Mouse (Mus musculus): ENCODE measurements around the gene Strip2.

Gene Strip2

DNA sequence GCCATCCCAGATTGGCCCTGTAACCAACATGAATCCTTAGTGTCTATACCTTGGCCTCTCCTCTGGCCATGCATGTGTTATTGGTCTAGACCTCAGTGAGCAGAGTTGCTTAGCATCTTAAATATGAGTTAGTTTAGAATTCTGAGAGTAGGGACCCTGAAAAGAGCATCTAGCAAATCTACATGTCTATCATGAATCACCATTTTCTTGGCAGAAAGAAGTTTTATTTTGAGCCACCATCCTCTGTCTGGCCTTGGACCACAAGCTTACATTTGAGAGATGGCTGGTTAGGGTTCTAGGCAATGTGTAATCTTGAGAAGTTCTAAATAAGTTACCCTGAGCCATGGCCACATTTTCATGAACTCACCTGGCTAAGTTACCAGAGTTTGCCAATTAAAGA lies 13.3 kb downstream of the Strip2 start:
- in situ Hi-C loops (cut with MseI, MboI), result no loop called here

DNA sequence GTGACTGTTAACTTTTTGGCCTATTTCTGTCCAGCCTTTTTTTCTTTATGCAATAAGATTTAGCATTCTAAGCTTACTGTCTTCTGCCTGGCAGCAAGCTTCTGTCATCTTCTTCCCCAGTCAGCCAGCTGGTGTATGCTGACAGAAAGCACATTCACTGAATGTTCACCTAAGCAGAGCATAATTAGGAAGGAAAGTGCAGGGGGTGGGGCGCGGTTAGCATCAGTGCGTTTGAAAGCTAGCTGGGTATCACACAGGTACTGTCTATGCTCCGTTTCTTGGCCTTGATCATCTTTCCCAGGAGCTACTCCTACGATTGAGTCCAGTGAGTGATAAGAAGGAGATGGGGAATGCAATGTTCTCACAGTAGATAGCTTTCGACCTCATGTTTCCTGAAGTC lies 13.9 kb downstream of the Strip2 start:
- in situ Hi-C loops (cut with MseI, MboI), result no loop called here

DNA sequence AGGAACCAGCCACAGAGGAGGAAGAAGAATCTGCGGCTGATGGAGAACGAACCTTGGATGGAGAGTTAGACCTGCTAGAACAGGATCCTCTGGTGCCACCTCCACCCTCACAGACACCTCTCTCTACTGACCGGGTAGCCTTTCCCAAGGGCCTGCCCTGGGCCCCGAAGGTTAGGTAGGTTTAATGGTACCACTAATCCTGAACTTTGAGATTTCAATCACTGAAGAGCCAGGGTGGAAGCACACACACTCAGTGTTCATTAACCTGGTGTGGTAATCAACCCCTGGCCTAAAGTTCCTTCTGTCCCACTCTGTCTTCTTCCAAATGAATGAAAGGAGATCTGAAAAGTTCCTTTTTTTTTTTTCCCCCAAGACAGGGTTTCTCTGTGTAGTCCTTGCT lies 14.4 kb downstream of the Strip2 start:
- in situ Hi-C loops (cut with MseI, MboI), result no loop called here

DNA sequence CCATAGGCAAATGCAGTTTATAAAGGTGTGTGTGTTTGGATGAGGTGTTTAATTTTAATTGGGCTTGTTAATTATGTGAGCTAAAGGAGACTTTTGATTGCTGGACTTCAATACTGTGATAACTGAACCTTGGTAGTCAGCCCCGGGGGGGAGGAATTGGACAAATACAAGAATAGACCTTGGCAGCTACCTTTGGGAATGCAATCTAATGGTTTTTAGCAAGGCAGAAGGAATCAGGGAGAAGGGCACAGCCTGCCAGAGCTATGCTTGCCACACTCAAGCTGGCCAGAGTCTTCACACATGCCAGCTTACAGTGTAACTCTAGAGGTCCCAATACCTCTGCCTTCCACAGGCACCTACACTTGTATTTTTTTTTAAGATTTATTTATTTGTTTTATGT lies 18.9 kb downstream of the Strip2 start:
- in situ Hi-C loops (cut with MseI, MboI), result no loop called here

DNA sequence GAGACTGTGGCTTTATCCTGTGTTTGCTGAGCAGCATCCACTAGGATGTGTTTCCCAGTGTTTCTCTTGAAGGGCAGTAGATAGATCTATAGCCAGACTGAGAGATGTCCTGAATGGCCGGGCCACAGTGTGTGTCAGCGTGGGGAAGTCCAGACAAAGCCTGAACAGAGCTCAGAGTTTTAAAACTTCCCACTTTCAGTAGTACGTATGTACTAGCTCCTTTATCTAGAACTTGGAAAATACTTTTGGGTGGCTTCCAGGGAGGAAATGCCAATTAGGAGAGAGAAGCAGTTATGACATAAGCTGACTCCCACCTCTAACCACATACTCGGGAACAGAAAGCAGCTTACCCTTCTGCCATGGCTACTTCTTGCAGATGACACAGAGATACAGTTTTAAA lies 23.6 kb downstream of the Strip2 start:
- in situ Hi-C loops (cut with MseI, MboI), result no loop called here

DNA sequence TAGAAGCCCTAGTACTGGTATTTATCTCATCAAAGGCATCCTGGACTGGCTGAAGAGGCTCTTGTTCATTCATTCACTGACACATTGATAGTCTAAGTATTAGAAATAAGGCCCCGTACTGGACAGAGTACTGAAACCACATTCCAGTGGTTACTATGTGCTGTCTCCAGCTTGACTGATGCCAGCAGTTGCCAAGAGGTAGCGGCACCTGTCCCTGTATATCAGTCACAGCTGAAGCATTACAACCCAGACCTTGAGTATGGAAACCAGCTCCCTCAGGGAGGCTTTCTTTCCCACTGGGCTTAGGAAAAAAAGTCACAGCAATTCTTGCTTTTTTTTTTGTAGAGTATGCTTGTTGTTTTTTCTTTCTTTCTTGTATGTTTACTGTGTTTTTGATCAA lies 24.2 kb downstream of the Strip2 start:
- in situ Hi-C loops (cut with MseI, MboI), result no loop called here

DNA sequence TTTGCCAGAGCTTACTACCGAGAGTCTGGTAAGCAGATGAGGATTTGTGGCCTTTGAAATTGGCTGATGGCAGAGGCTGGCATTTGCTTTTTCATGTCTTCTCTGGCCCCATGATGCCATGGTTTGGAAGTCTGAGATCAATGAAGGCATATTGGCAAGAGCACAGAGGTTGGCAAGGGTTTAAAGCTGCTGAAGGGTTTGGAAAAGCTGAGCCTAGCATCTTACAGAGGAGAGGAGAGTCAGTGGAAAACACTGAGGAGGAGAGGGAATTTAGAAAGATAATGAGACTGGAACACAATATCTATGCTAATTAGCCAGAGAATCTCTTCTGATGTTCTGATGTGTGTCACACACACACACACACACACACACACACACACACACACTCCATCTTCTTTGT lies 27.7 kb downstream of the Strip2 start:
- in situ Hi-C loops (cut with MseI, MboI), result no loop called here

DNA sequence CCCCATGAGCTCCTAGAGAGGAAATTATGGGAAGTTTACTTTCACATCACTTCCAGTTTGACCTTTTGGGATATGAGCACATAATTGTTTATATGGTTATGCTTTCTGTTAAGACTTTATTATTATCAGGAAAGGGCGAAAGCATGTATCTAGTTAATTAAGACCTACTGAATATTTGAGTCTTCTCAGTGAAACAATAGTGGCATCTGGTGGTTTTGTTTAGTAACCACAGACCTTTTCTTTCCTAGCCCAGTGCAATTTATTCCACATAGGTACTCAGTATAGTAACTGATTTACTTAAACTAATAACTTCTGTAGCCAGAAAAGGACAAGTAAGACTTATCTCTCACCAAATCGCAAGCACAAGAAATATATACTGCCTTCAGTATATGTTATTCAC lies 29.8 kb downstream of the Strip2 start:
- in situ Hi-C loops (cut with MseI, MboI), result no loop called here

DNA sequence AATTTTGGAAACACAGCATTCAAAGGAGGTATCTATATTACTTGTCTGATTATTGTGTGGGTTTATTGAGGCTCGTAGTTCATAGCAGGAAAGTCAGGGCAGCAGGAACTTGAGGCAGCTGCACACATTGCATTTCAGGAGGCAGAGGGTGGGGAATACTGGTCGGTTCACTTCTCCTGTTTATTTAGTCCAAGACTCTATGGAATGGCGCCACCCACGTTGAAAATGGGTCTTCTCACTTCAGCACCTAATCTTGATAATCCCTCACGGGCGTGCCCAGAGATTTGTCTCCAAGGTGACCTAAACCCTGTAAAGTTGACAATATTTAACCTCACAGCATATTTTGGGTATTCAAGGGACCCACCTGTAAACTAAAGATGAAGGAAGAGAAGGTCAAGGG lies 31.0 kb downstream of the Strip2 start:
- in situ Hi-C loops (cut with MseI, MboI), result no loop called here

DNA sequence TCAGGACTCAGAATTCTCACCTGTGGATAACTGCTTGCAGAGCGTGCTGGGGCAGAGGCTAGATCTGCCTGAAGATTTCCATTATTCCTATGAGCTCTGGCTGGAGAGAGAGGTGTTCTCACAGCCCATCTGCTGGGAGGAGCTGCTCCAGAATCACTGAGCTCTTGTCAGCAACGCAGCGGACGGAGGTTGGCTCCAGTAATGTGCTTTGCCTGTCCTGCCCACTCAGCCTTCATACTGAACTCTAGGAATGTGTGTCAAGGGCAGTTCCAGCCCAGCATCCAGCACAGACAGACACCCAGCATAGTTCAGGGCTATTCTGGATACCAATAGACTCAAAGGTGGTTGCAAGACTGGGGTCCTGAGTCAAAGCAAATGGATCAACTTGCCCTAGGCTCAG lies 39.9 kb downstream of the Strip2 start:
- in situ Hi-C loops (cut with MseI, MboI), result no loop called here

DNA sequence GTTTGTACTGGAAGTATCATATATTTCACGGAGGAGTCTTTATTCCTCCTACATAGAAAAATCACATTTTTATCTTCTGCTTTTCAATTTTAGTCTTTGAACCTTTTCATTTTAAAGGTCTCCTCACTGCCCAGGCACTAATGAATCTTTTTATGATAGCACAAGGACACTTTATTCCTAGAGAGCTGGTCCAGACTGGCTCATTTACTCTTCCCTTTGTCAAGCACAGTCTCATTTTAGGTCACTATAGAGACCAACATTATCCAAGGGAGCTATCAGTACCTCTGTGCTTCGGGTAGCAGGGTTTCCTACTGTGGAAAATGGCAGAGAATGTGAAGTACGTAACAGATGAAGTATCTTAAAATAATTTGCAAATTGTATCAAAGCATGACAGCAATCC lies 41.9 kb downstream of the Strip2 start:
- in situ Hi-C loops (cut with MseI, MboI), result no loop called here

DNA sequence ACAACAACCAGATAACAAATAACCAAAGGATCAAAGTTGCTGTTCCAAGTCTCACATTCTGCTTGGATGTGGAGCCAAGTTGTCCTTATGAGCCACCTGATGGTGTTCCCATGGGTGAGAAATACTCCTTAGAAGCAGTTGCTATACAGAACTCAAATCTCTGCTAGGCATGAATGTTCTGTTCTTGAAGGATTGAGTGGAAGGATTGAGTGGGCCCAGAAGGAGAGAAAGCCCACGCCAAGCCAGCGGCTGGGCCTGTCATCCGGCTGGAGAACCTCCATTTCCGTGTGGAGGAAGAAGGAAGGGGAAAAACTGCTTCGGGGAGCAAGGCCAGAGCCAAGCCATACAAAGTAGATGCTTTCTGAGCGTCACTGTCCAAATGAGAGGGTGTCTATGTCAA lies 44.3 kb downstream of the Strip2 start:
- in situ Hi-C loops (cut with MseI, MboI), result no loop called here

DNA sequence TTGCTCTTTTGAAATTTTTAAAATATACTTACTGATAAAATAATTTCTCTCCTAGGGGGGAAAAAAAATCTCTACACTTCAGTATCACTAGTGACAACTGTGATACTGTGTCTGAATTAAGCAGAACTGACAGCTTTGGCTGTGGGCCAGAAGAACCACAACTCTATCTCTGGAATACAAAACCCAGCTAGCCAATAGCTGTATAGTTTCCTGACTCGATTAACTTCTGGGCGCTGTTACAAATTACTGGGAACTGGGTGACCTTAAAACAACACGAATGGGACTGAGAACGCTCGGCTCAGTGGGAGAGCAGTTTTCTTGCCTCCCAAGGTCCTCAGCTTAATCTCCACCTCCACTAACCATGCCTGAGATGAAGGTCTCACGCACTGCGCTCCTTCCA lies 51.1 kb downstream of the Strip2 start:
- in situ Hi-C loops (cut with MseI, MboI), result no loop called here

DNA sequence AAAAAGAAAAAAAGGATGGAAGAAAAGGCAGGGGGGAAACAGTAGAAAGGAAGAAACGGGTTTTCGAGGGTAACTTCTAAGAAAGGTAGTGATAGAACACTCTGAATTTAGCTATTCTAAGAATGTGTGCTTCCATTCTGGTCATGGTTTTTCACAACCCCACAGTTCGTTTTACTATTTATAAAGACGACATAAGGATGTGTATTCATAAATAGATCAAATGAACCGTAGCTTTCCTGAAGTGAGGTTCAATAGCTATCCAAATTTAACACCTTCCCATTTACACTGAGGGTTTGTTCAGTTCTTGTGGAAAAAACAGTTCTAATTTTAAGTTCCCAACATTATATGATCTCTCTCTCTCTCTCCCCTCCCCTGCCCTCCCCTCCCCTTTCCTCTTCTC lies 56.5 kb downstream of the Strip2 start:
- in situ Hi-C loops (cut with MseI, MboI), result no loop called here

DNA sequence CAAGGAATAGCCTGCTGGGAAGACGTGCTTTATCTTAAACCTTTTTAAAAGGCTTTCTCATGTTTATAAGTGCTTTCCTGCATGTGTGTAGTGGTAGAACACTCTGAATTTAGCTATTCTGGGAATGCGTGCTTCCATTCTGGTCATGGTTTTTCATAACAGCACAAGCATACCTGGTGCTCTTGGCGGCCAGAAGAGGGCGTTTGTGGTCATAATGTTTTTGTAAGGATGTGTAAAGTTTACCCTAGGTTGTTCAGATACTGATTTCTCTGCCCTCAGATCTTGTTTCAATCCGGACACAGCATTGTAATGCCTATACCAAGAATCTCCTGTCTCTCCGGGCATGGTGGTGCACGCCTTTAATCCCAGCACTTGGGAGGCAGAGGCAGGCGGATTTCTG lies 58.0 kb downstream of the Strip2 start:
- in situ Hi-C loops (cut with MseI, MboI), result no loop called here

DNA sequence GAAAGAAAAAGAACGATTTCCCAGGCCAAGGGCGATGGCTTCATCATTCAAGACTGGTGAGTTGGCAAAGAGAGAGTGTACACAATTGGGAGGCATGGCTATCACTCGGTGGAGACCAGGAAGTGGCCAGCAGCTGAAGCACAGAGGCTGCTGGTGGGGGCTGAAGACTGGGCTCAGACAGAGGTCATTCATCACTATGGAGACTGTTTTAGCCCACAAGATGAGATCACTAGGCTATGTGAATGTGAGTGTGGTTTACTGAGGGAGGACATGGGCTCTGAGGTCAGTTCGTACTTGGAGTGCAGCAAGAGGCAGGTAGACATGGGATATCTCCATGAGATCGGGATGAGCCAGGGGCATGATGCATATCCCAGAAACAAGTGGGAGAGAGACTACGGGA lies 63.6 kb downstream of the Strip2 start:
- in situ Hi-C loops (cut with MseI, MboI), result no loop called here

DNA sequence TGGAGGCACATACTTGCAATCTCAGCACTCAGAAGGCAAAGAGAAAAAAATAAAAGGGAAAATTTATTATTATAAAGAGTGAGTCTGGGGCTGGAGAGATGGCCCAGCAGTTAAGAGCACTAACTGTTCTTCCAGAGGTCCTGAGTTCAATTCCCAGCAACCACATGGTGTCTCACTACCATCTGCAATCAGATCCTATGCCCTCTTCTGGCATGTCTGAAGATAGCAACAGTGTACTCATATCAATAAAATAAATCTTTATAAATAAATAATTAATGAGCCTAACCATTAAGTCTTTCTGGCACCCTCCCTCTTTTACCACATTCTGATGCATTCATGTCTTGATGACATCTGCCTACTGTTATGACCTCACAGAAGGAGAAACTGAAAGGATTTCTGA lies 65.0 kb downstream of the Strip2 start:
- in situ Hi-C loops (cut with MseI, MboI), result no loop called here

DNA sequence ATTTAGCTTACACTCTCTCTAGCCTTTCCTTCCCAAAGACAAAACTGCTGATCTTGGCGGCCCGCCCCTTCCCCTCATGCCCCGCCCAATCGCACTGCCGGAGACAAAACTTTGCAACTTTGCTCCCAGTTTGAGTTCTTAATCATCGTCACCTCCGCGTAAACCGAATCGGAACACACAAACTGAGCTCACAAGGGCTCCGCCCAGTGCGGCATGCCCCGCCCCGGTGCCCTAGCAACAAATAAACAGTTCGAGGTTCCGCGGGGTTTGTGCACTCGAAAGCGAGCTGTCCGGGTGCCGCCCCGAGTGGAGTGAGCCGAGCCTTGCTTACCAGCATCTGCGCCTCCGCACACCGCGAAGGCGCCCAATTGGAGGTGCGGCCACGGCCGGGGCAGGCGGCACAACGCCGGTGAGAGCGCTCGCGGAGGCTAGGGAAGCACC lies 68.3 kb downstream of the Strip2 start:
- in situ Hi-C loops (cut with MseI, MboI), result no loop called here

DNA sequence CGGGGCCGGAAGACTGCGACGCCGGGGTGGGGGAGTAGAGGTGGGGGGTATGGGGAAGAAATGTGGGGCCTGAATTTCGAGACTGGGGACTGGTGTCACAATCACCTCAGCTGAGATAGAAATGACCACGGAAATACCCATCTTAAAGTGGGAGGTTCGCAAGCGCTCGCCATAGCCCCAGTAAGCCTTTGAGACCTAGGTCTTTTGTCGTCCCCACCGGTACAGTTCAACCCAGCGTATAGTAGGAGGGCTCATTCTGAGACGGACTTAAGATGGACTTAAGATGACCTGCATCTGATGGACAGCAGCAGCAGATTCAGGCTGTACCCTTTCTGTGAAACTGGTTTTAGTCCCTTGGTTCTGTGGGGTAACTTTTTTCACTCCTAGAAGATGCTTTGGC lies 68.7 kb downstream of the Strip2 start:
- in situ Hi-C loops (cut with MseI, MboI), result no loop called here

DNA sequence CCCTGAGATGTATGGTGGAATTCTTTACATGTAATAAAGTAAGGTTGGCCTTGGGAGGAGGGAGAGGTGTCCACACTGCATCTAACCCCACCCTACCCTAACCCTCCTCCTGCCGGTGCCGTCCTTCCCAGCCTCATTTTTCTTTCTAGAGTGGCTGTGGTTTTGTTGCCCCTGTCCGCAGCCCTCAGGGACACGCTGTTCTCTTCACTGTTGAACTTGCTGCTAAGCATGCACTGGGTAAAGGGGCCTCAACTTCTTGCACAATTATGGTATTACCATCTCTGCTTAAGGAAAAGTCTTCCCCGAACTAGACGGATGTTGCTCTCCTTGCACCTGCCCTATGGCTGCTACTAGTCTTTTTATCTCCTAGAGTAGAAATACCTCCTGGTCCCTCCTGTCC lies 69.2 kb downstream of the Strip2 start:
- in situ Hi-C loops (cut with MseI, MboI), result no loop called here

DNA sequence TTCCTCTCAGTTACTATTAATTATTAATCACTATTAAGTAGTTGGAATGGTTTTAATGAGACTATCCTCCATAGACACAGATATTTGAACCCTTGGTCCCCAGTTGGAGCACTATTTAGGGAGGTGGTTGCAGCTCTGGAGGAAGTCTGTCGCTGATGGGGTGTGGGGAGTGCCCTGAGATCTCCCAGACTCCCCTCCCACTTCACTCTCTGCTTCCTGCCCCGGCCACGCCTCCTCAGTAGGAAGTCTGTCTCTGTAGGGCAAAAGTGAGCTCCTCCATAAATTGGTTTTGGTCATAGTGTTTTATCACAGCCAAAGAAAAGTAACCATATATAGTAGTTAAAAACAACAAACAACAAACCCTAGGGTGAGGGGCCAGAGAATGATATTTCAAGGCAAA lies 70.4 kb downstream of the Strip2 start:
- in situ Hi-C loops (cut with MseI, MboI), result no loop called here

DNA sequence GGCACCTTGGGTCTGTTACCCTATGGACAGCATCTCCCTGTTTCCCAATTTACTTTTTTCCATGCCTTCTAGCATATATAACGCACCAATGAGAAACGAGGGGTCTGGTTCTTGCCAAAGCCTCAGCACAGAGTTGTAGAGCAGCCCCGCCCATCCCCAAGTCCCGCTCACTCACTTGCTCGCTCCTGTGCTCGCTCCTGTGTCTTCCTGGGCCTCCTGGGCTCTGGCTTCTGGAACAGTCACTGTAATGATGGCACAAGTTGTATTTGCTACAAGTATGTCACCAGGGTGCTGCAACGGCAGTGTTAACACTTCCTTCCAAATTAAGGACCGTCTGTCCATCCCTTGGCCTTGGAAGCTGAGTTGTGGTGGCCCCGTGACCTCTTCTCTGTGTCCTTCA lies 81.3 kb downstream of the Strip2 start:
- in situ Hi-C loops (cut with MseI, MboI), result no loop called here

DNA sequence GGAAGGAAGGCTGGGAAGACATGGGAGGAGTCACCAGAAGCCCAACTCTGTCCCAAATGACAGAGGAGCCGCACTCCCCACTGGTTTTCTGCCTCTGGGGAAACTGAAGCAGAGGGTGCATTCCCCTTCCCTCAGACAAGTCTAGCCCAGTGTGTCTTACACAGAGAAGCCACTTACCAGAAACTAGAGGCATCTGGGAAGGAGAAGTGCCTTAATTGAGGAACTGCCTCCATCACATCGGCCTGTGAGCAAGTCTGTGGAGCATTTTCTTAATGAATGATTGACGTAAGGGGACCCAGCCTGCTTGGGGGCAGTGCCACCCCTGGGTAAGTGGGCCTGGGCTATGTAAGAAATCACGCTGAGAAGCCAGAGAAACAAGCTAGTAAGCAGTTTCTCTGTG lies 82.0 kb downstream of the Strip2 start:
- in situ Hi-C loops (cut with MseI, MboI), result no loop called here

DNA sequence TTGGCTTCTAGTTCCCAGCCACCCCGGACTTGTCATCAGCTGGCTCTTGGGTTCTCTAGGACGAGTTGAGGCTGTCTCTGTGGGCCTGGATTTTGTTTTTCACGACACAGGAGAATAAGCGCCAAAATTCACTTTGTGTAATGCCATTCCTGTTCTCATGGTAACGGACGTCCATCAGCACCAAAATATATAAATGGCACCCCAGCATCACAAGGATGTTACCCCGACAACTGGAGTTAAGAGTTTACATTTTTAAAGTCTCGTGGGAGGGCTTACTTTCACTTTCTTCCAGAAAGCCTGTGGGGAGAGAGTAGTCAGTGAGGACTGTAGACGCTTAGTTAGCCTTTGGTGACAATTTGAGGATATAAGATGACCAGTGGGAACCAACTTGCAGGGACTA lies 85.8 kb downstream of the Strip2 start:
- in situ Hi-C loops (cut with MseI, MboI), result no loop called here

DNA sequence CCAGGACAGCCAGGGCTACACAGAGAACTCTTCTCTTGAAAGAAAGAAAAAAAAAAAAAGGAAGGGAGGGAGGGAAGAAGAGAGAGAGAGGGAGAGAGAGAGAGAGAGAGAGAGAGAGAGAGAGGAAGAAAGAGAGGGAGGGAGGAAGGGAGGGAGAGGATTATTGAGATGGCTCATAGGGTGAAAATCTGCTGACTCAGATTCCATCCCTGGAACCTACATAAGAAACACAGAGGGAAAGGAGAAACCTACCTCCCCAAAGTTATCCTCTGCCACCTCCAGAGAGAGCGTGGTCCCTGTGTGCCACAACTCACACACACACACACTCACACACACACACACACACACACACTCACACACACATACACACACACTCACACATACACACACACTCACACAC lies 89.0 kb downstream of the Strip2 start:
- in situ Hi-C loops (cut with MseI, MboI), result no loop called here

Data from mouse trophoblast stem cell (cell line).